Mouse (Mus musculus) liver, embryonic 14.5 days (tissue): ENCODE measurements around the gene Tyw1. TPM values are rescaled to one million over a fixed set of nuclear protein-coding genes. Genes with fewer than 3 reads are reported as not detected.

Experiments
- ATAC-seq: fragments of 200-750 bp; cut with Nextera tagmentation; 2 replicates; pipeline ENCODE4 v1.8.0; 2017; ENCODE audit warnings: moderate number of reproducible peaks, mild to moderate bottlenecking, moderate library complexity; ENCODE audit not compliant: insufficient read depth
- DNase-seq, 3 experiments: peaks; one replicate each; pipeline ENCODE4 v3.0.0-alpha.2; 2012 to 2013; ENCODE audit warnings: low read depth in 3 of 3, low spot score in 3 of 3
- H3K27ac ChIP-seq: fragments of 300-500 bp; sonication (generic); 2 replicates; pipeline ENCODE4 v1.5.1; 2014; ENCODE audit warnings: moderate library complexity, mild to moderate bottlenecking, control low read depth, inconsistent platforms
- H3K27me3 ChIP-seq: fragments of 300-500 bp; sonication (generic); 2 replicates; pipeline ENCODE4 v1.6.1; 2014; ENCODE audit warnings: mild to moderate bottlenecking, low read length, moderate library complexity; ENCODE audit not compliant: control insufficient read depth, insufficient read depth
- H3K36me3 ChIP-seq: fragments of 300-500 bp; sonication (generic); replicated peaks from 2 replicates; pipeline ENCODE4 v1.6.1; 2014; ENCODE audit warnings: low read depth; ENCODE audit not compliant: control insufficient read depth, insufficient read depth
- H3K4me1 ChIP-seq, 2 experiments: fragments of 200-500 bp in 1 of 2; fragments of 300-500 bp in 1 of 2; sonication (generic) in 1 of 2; replicated peaks; 2 replicates each; pipeline ENCODE4 v1.6.1; 2012 to 2014; ENCODE audit warnings: antibody characterized with exemption in 1 of 2, inconsistent platforms in 1 of 2, low read length in 1 of 2; ENCODE audit not compliant: control insufficient read depth in 2 of 2, insufficient read depth in 2 of 2
- H3K4me2 ChIP-seq: fragments of 300-500 bp; sonication (generic); 2 replicates; pipeline ENCODE4 v1.6.1; 2014; ENCODE audit warnings: low read depth, mild to moderate bottlenecking, control low read depth, moderate library complexity
- H3K4me3 ChIP-seq, 2 experiments: fragments of 200-500 bp in 1 of 2; fragments of 300-500 bp in 1 of 2; sonication (generic) in 1 of 2; 2 replicates each; pipeline ENCODE4 v1.5.1; 2012 to 2014; ENCODE audit warnings: low read depth in 2 of 2, low read length in 2 of 2, mild to moderate bottlenecking in 2 of 2, control low read depth in 1 of 2, inconsistent platforms in 1 of 2, moderate library complexity in 1 of 2; ENCODE audit not compliant: insufficient read depth in 1 of 2
- H3K9ac ChIP-seq: fragments of 300-500 bp; sonication (generic); replicated peaks from 2 replicates; pipeline ENCODE4 v1.6.1; 2014; ENCODE audit warnings: mild to moderate bottlenecking, control low read depth, moderate library complexity
- H3K9me3 ChIP-seq: fragments of 300-500 bp; sonication (generic); 2 replicates; pipeline ENCODE4 v1.6.1; 2016; ENCODE audit warnings: low read length, mixed read lengths; ENCODE audit not compliant: control insufficient read depth
- CTCF ChIP-seq: IDR thresholded peaks from 2 replicates; pipeline ENCODE4 v1.5.1; 2016; ENCODE audit warnings: antibody characterized with exemption, low read depth, control low read depth
- EP300 ChIP-seq: IDR thresholded peaks from 2 replicates; pipeline ENCODE4 v1.6.1; 2016; ENCODE audit warnings: antibody characterized with exemption, low read depth
- WGBS: fragments of 180-500 bp; shearing (Covaris S2); extraction: QIAGEN DNeasy Blood & Tissue Kit; methylation state at CpG from one replicate; pipeline ENCODE4 v1.1.7; 2014; ENCODE audit not compliant: insufficient replicate concordance; 5-methylcytosine and 5-hydroxymethylcytosine counted together
- polyA plus RNA-seq, 2 experiments: library from polyadenylated mRNA; depleted of rRNA in 1 of 2; stranded (reverse) in 1 of 2; unstranded in 1 of 2; fragments of >200 nt; fragmentation: Nextera tagmentation in 1 of 2; extraction: Ambion mirVana in 1 of 2; gene quantifications; 2 replicates each; pipeline versions ENCODE4 v1.2.1 to v1.2.3; 2012 to 2014

Tyw1 gene
- polyA plus RNA-seq, 2 experiments: 6.8 to 12.1 TPM

GRCm38 (mm10) chr5:130316321-130316720, 60.9 kb downstream of the Tyw1 start:
- ATAC-seq: no peak
- 74% methylated on average over 9 of the region's 9 CpGs for WGBS
- H3K4me1 ChIP-seq: no peaks in the 10 kb centered on the region
- peaks cover 4% of the 10 kb centered on the region; the same call in 1 of the 2 replicates for H3K36me3 ChIP-seq
- TF ChIP-seq EP300 (no peak), CTCF (no peak)
- no peaks in the 10 kb centered on the region for H3K27me3 ChIP-seq
- no peak overlapping the region for H3K4me2 ChIP-seq
- H3K27ac ChIP-seq: no peak overlapping the region
- H3K9me3 ChIP-seq: no peaks in the 10 kb centered on the region
- H3K4me3 ChIP-seq: no peak overlapping the region
- no peak overlapping the region for H3K9ac ChIP-seq
- DNase-seq: no peak

- DNase-seq (no peak), ATAC-seq (no peak)
- 71% methylated on average over 5 of the region's 5 CpGs for WGBS
- Histone ChIP-seq H3K4me1 (no peaks in the 10 kb centered on the region), H3K27me3 (no peaks in the 10 kb centered on the region), H3K9ac (no peak overlapping the region), H3K4me2 (no peak overlapping the region), H3K9me3 (no peaks in the 10 kb centered on the region), H3K4me3 (no peak overlapping the region), H3K27ac (no peak overlapping the region), H3K36me3 (peaks cover 4% of the 10 kb centered on the region; the same call in 1 of the 2 replicates)
- 0 out of 2 replicates have a peak, but pooled peaks have one; percentile 14 for TF ChIP-seq CTCF
- TF ChIP-seq EP300: no peak
Observed at GRCm38 (mm10) chr5:130319783-130320182, 64.4 kb downstream of the Tyw1 start.

GRCm38 (mm10) chr5:130320485-130320884, 65.1 kb downstream of the Tyw1 start:
- no peaks in the 10 kb centered on the region for H3K9me3 ChIP-seq
- H3K27me3 ChIP-seq: no peaks in the 10 kb centered on the region
- no peak overlapping the region for H3K9ac ChIP-seq
- H3K36me3 ChIP-seq: peaks cover under 1% of the 10 kb centered on the region; the same call in 1 of the 2 replicates
- no peaks in the 10 kb centered on the region for H3K4me1 ChIP-seq
- no peak for TF ChIP-seq EP300
- TF ChIP-seq CTCF: peak; percentile 38
- H3K4me3 ChIP-seq: no peak overlapping the region
- WGBS: 62% methylated on average over 3 of the region's 3 CpGs
- no peak overlapping the region for H3K4me2 ChIP-seq
- ATAC-seq (no peak), DNase-seq (no peak)
- no peak overlapping the region for H3K27ac ChIP-seq

- H3K4me3 ChIP-seq: no peak overlapping the region
- H3K4me2 ChIP-seq: no peak overlapping the region
- H3K27ac ChIP-seq: no peak overlapping the region
- no peak overlapping the region for H3K9ac ChIP-seq
- no peak for DNase-seq
- WGBS: 78% methylated on average over 8 of the region's 8 CpGs
- ATAC-seq: no peak
- no peaks in the 10 kb centered on the region for H3K9me3 ChIP-seq
- no peaks in the 10 kb centered on the region for H3K4me1 ChIP-seq
- H3K27me3 ChIP-seq: no peaks in the 10 kb centered on the region
- H3K36me3 ChIP-seq: peaks cover 5% of the 10 kb centered on the region
- TF ChIP-seq EP300 (no peak), CTCF (no peak)
Observed at GRCm38 (mm10) chr5:130325486-130325885, 70.1 kb downstream of the Tyw1 start.

GRCm38 (mm10) chr5:130327615-130328263, 72.3 kb downstream of the Tyw1 start:
- Histone ChIP-seq H3K9me3 (no peaks in the 10 kb centered on the region), H3K27ac (no peak overlapping the region), H3K36me3 (peaks cover 5% of the 10 kb centered on the region), H3K4me3 (no peak overlapping the region), H3K9ac (no peak overlapping the region), H3K4me1 (no peaks in the 10 kb centered on the region), H3K4me2 (no peak overlapping the region), H3K27me3 (no peaks in the 10 kb centered on the region)
- DNase-seq: no peak
- no peak for ATAC-seq
- TF ChIP-seq EP300 (no peak), CTCF (no peak)
- WGBS: 62% methylated on average over 6 of the region's 6 CpGs
